Mouse (Mus musculus) MEL-GATA-1-ER (cell line): ENCODE results near the gene Mphosph10.

Source experiments
- DNase-seq: peaks from one replicate; pipeline ENCODE4 v3.0.0-alpha.2; 2012; ENCODE audit warnings: low read depth; ENCODE audit errors: extremely low read depth

Gene Mphosph10

DNA sequence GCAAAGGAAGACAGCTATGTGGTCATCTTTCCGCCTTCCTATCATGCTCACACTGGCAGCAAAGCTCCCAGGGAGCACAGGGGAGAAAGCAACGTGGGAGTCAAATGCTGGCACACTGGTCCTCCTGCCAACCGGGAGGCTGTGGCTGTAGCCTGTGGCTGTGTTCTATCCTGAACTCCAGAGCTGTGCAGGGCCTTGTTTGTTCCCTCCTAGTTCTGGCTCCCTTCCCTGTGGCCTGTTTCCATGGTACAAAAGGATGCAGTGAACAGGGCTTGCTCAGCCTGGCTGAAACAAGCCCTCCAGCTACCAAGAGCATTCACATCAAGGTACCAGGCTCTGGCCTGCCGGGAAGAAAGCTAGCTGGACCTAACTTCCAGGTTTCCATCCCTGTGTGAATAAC, 41.0 kb downstream of the Mphosph10 start:
- DNase-seq = no peak

DNA sequence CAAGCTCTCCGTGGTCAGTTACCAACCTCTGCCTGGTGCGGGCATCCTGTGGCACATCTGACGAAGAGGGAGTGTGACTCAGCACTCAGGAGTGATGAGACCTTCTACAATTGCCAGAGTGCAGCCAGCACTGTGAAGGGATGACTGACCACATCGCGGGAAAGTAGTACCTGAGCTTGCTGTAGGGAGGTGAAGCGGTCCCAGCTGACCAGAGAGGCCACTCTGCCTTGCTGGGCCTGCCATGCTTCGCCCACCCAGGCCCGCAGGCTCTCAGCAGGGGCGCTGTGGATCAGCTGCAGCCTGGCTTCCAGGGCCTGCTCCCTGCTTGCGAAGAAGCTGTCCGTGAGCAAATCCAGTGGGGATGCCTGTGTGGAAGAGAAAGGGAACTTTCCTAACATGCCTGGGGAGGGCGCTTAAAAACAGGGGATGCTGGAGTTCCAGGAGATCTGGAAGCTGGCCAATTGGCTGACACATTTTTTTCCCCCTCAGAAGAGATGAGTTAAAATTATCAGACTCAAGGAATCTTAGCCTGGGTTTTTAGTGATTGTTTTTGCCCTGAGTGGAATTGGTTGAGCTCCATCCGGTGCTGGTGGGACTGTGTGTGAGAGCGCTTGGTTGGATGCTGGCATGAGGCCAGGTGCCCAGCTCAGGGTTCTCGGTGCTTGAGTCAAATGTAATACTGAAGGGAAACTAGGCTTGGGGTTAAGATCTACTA, 42.8 kb downstream of the Mphosph10 start:
- DNase-seq = no peak

DNA sequence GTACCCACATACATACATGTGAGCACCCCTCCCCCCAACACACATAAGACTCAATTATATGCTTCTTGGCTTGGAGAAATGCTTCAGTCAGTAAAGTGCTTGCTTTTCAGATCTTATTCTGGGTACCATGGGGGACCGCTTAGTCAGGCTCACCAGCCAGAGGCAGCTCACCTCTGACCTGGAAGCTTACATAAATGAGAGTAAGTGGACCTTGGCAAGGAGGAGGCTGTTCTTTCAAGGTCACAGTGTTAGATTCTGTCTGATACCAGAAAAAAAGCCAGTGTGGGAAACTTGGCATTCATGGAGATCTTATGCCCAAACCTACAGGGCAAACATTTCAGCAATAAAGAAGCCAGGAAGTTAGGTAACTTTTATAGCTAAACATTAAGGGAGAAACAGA, 44.3 kb downstream of the Mphosph10 start:
- no peak for DNase-seq

DNA sequence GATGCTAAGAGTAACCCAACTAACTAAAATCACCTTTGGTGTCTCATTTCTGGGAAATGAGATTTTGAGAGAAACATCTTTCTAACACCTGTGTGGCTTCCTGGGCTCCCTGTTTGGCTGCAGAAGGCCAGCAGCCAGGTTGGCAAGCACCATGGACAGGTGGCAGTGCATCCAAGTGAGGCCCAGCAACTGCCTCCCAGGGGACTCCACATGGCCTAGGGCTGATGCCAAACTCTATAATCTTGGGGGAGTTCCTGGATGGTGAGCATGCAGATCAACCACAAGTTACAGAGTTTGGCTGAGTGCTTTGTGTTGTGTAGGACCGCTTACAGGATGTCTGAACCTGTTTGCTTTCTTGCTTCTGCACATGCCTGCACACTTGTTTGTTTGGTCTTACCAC, 59.4 kb downstream of the Mphosph10 start:
- DNase-seq = no peak

DNA sequence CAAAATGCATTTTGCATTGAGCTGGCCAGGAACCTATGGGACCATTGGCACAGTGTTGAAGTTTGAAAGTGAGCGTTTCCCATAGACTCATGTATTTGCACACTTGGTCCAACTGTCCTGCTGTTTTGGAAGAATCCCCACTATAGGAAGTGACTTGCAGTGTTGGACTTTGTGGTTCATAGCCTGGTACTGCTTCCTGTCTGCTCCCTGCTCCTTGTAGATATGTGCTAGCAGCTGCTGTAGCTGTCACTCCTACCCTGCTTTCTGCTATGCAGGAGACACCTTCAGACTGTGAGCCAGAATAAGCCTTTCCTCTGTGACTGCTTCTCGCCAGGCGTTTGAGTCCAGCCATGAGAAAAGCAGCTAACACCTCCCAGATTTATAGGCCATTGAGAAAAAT, 60.8 kb downstream of the Mphosph10 start:
- DNase-seq = no peak

DNA sequence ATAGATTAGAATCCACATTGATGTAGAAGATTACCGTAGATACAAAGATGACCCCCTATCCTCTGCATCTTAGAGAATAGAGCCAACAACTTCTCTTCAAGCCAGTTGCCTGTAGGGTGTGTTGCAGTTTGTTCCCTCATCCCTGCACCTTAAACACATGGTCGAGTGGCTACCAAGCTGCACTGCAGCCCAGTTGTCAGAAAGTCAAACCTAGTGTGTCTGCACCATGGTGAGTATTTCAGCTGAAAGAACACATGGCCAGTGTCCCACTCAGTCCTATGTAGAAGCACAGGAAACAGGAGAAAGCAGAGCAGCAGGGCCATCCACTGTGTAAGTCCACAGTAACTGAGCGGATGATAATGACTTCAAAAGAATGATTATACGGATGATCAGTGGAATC, 64.6 kb downstream of the Mphosph10 start:
- no peak for DNase-seq

DNA sequence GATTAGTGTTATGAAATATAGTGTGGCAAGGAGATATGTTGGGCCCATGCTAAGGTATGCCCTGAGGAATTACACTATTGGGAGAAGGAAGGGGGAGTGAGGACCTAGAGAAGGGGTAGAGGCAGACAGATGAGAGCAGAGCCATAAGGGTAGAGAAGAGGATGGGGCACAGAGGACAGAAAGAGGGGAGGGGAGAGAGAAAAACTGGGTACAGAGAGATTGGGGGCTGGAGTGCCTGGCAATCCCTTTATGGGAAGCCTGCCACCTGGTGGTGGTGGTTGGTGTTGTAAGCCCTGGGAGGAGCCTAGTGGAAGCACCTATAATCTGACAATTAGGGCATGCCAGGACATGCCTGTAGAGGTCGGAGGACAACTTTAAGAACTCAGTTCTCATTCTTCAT, 65.2 kb downstream of the Mphosph10 start:
- peak; percentile 50 for DNase-seq
